8 mouse cellular contexts compared by ENCODE assay signal in the genomic region with DNA sequence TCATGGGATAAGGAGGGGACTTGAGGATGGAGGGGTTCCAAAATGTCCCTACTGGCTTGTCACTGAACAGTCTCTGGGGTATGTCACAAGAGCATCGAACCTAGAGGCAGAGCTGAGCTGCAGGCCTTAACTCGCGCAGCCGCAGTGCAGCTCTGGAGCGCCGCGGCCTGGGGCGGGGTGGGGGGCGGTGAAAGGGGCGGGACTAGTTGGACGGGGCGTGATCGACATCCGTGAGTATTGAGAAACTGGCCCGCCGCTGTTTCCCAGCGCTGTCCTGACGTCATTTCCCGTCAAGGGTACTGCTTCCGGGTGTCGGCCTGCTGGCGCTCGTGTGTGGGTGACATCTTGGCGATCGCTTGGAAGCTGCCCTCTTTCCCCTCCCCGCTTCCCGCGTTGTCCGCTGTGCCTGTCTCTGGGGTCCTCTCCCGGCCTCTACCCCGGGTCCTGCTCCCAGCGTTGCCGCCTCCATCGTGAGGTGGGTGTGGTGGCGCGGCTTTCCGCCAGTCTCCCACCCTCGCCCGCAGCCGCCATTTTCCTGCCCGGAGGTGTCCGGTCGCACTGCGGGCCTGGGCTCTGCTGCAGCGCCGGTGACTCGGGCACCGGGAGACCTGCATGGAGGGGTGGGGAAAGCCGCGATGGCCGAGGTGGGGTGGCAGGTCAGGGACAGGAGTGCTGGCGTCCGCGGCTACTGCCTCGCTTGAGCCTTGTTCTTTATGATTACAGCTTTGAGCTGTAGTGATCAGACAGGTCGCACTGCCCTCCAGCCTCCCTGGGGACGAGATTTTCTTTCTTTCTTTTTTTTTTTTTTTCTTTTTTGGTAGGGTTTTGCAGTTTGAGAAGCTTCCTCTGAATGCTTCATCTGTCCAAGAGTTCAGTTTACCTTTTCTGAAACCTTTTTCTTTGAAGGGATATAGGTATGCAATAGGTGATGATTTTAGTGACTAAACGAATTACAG. TPM values are rescaled to one million over a fixed set of nuclear protein-coding genes. Genes with fewer than 3 reads are reported as not detected.
DNase-seq lines count a peak whose midpoint lies in the region; ATAC-seq lines count a peak whose summit lies in the region.

Gene Ociad1, plus strand, starts transcription at position 283 of the 956 bp plus-strand sequence.

- H3K4me3 ChIP-seq in forebrain, embryonic 14.5 days (ENCODE audit: low read depth, low read length), result peak within 1 kb of the TSS; percentile 89
- peak within 1 kb of the TSS; percentile 92 for H3K4me3 ChIP-seq in neural tube, embryonic 15.5 days (replicated peaks)

- DNase-seq in ES-CJ7 (ENCODE audit: low read depth, low spot score), result peak; percentile 98
- peak; percentile 92 for DNase-seq in cerebellum, adult 11 months
- DNase-seq in forebrain, embryonic 14.5 days (ENCODE audit: low spot score), result peak; percentile 99
- peak; percentile 92 to 96 for DNase-seq in heart, postnatal 14 days
- DNase-seq in layer of hippocampus, adult 11-12 months (ENCODE audit: low spot score), result peak; percentile 97
- DNase-seq in lung, adult 18-20 months, result peak; percentile 95 to 97
- DNase-seq in testis, postnatal 14 days (ENCODE audit: low spot score), result peak; percentile 96

- intact Hi-C loops in heart, postnatal 14 days (cut with DNase I), result loop anchor here (2.0 to 5.0 kb wide), 3 partner anchors 38 to 160 kb away; no protein-coding TSS in a partner anchor

- peaks cover 6% of the 10 kb centered on the region for H3K4me1 ChIP-seq in forebrain, embryonic 14.5 days (ENCODE audit: control insufficient read depth, insufficient read depth, low read length)
- H3K4me1 ChIP-seq in neural tube, embryonic 15.5 days, result peaks cover 18% of the 10 kb centered on the region

- peak within 1 kb of the TSS; percentile 89 for H3K9ac ChIP-seq in forebrain, embryonic 14.5 days (ENCODE audit: low read length)
- H3K9ac ChIP-seq in neural tube, embryonic 15.5 days (replicated peaks), result peak within 1 kb of the TSS; percentile 73

- H3K36me3 ChIP-seq in forebrain, embryonic 14.5 days (ENCODE audit: control insufficient read depth, insufficient read depth, low read length), result peaks cover 21% of the 10 kb centered on the region
- peaks cover 17% of the 10 kb centered on the region for H3K36me3 ChIP-seq in neural tube, embryonic 15.5 days

- ATAC-seq in forebrain, embryonic 14.5 days, result peak; percentile 99
- ATAC-seq in neural tube, embryonic 15.5 days (ENCODE audit: low FRiP score), result peak; percentile 99

- H3K27ac ChIP-seq in forebrain, embryonic 14.5 days (ENCODE audit: low read depth, low read length), result peak within 1 kb of the TSS; percentile 88
- peak within 1 kb of the TSS; percentile 96 for H3K27ac ChIP-seq in neural tube, embryonic 15.5 days (replicated peaks)

- under 1% methylated on average over 58 of the region's 58 CpGs for WGBS in forebrain, embryonic 14.5 days
- WGBS in neural tube, embryonic 15.5 days, result under 1% methylated on average over 58 of the region's 58 CpGs

- H3K27me3 ChIP-seq in forebrain, embryonic 14.5 days (replicated peaks; ENCODE audit: control insufficient read depth, insufficient read depth, low read length), result no peaks in the 10 kb centered on the region
- H3K27me3 ChIP-seq in neural tube, embryonic 15.5 days (replicated peaks), result no peaks in the 10 kb centered on the region

- no peaks in the 10 kb centered on the region for H3K9me3 ChIP-seq in forebrain, embryonic 14.5 days (replicated peaks; ENCODE audit: control insufficient read depth, low read length)
- H3K9me3 ChIP-seq in neural tube, embryonic 15.5 days (replicated peaks), result no peaks in the 10 kb centered on the region

- peak within 1 kb of the TSS; percentile 88 for H3K4me2 ChIP-seq in forebrain, embryonic 14.5 days (ENCODE audit: low read length)
- peak within 1 kb of the TSS; percentile 62 for H3K4me2 ChIP-seq in neural tube, embryonic 15.5 days

RNA-seq across cellular contexts. Expression of gene Ociad1, which starts in this region (rescaled TPM):
- polyA plus RNA-seq in forebrain, embryonic 14.5 days (2014; fragmentation: Nextera tagmentation; extraction: Ambion mirVana), result 196 and 211 TPM in 2 replicates
- total RNA-seq in heart, postnatal 14 days (2021), result 100 to 1,000 TPM; 239 to 245 TPM
- polyA plus RNA-seq in neural tube, embryonic 15.5 days (2015; fragmentation: Nextera tagmentation; extraction: Ambion mirVana), result 376 and 411 TPM in 2 replicates

Comparison
In these comparisons a context has a peak if more than half of its experiments do, and no peak if none do; other contexts are left out.
1. Peak in every context shown above with its lines: DNase-seq, ATAC-seq, H3K4me3 ChIP-seq and H3K27ac ChIP-seq.